Mouse (Mus musculus): ENCODE measurements around the gene Snx11. TPM values are rescaled to one million over a fixed set of nuclear protein-coding genes. Genes with fewer than 3 reads are reported as not detected.
"Not testable (repeated sequence)": the region's sequence is repeated elsewhere in the genome, so short reads cannot be mapped to it uniquely, and the experiment has no call there.

The Snx11 gene
- total and polyA plus RNA-seq, 3 experiments, result 33.7 to 43.1 TPM; not detected in 1

DNA sequence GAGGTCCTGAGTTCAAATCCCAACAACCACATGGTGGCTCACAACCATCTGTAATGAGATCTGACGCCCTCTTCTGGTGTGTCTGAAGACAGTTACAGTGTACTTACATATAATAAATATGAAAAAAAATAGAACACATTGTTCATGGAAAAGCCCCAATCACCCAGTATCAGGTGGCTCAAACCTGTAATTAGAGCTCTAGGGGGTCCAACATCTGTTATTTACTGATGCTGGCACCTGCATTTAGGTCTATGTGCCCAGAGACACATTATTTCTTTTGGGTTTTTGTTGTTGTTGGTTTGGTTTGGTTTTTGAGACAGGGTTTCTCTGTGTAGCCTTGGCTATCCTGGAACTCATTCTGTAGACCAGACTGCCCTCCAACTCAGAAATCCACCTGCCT is 33.8 kb upstream of the Snx11 start:
- H3K4me3 ChIP-seq (ENCODE audit: control insufficient read depth in 1 of 2, insufficient read depth in 1 of 2, low read depth in 2 of 2, low read length in 2 of 2); H3K27me3 ChIP-seq (ENCODE audit: control insufficient read depth in 1 of 2, insufficient read depth in 2 of 2, low read length in 2 of 2); DNase-seq (ENCODE audit: low read depth, low spot score); H3K27ac ChIP-seq (ENCODE audit: control insufficient read depth, low read depth, low read length); H3K79me2 ChIP-seq (ENCODE audit: control insufficient read depth, insufficient read depth, low read length, poor library complexity); H3K9me3 ChIP-seq (replicated peaks; ENCODE audit: insufficient read depth, low read length); H3K9ac ChIP-seq (ENCODE audit: control insufficient read depth, low read depth, low read length, poor library complexity, severe bottlenecking); H3K4me1 ChIP-seq (ENCODE audit: control insufficient read depth in 1 of 2, insufficient read depth in 2 of 2, low read length in 2 of 2): not testable (repeated sequence)
- TF ChIP-seq POLR2AphosphoS2 (IDR thresholded peaks at IDR 0.05; ENCODE audit: low read length), result 0 out of 2 replicates have a peak, but pooled peaks have one; percentile 7
- H3K36me3 ChIP-seq (ENCODE audit: control insufficient read depth in 1 of 2, insufficient read depth in 2 of 2, low read length in 2 of 2), result peaks cover 0 to 28% of the 10 kb centered on the region in 2 experiments; a peak in 2 of 4 replicates

DNA sequence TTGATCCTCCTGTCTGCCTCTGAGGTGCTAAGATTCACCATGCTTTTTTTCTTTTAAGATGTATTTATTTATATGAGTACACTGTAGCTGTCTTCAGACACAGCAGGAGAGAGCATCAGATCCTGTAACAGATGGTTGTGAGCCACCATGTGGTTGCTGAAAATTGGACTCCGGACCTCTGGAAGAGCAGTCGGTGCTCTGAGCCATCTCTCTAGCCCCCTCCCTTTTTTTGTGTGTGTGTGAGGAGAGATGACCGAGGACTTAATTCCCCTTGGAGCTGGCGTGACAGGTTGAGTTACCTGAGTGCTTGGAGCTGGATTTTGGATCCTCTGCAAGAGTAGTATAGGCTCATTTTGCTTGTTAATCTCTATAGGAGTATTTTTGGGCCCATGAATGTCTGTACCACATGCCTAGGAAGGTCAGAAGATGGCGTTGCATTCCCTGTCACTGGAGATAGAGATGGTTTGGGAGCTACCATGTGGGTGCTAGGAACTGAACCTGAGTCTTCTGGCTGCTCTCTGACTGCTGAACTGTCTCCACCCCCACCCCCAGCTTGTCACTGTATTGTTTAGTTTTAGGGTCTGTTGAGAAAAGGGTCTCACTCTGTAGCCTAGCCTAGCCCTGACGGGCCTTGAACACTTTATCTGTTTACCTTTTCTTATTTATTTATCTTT is 32.3 kb upstream of the Snx11 start:
- peaks cover 12 to 35% of the 10 kb centered on the region in 2 experiments for H3K36me3 ChIP-seq (ENCODE audit: control insufficient read depth in 1 of 2, insufficient read depth in 2 of 2, low read length in 2 of 2)
- peaks cover 3 to 4% of the 10 kb centered on the region in 2 experiments; a peak in 2 of 4 replicates for H3K4me1 ChIP-seq (ENCODE audit: control insufficient read depth in 1 of 2, insufficient read depth in 2 of 2, low read length in 2 of 2)
- no peaks in the 10 kb centered on the region for H3K9me3 ChIP-seq (replicated peaks; ENCODE audit: insufficient read depth, low read length)
- H3K9ac ChIP-seq (ENCODE audit: control insufficient read depth, low read depth, low read length, poor library complexity, severe bottlenecking), result no peak overlapping the region
- no peaks in the 10 kb centered on the region for H3K79me2 ChIP-seq (ENCODE audit: control insufficient read depth, insufficient read depth, low read length, poor library complexity)
- no peak overlapping the region for H3K27ac ChIP-seq (ENCODE audit: control insufficient read depth, low read depth, low read length)
- no peak for DNase-seq (ENCODE audit: low read depth, low spot score)
- TF ChIP-seq BHLHE40 (IDR thresholded peaks at IDR 0.05; ENCODE audit: borderline replicate concordance, low read depth, low read length) (no peak), POLR2AphosphoS2 (IDR thresholded peaks at IDR 0.05; ENCODE audit: low read length) (peak; percentile 42; the same call in 1 of the 2 replicates), ELF1 (IDR thresholded peaks at IDR 0.05; ENCODE audit: low read depth, low read length) (no peak), KAT2A (conservative IDR thresholded peaks at IDR 0.05; ENCODE audit: low read depth, low read length) (no peak), ZKSCAN1 (IDR thresholded peaks at IDR 0.05; ENCODE audit: low read depth, low read length) (no peak), JUND (IDR thresholded peaks at IDR 0.05; ENCODE audit: low read depth, low read length) (no peak)
- H3K27me3 ChIP-seq (ENCODE audit: control insufficient read depth in 1 of 2, insufficient read depth in 2 of 2, low read length in 2 of 2), result no peaks in the 10 kb centered on the region
- no peak overlapping the region for H3K4me3 ChIP-seq (ENCODE audit: control insufficient read depth in 1 of 2, insufficient read depth in 1 of 2, low read depth in 2 of 2, low read length in 2 of 2)

DNA sequence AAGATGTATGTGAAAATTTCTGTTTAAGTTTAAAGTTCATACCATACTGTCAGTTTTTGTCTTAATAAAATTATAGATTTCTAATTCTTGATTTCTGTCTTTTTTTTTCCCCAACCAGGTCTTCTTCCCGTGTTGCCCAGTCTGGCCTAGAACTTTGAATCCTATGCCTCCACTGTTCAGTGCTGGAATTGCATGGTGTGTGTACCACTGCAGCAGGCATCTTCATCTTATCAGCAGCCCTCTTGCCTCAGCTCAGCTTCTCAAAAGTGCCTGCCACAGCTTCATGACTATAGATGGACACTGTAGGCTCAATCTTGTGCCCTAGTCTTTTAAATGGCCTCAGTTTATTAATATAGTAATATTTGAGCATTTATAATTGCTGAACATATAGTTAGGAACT is 30.7 kb upstream of the Snx11 start:
- Histone ChIP-seq H3K79me2 (ENCODE audit: control insufficient read depth, insufficient read depth, low read length, poor library complexity) (no peaks in the 10 kb centered on the region), H3K27me3 (ENCODE audit: control insufficient read depth in 1 of 2, insufficient read depth in 2 of 2, low read length in 2 of 2) (no peaks in the 10 kb centered on the region), H3K27ac (ENCODE audit: control insufficient read depth, low read depth, low read length) (no peak overlapping the region), H3K9me3 (replicated peaks; ENCODE audit: insufficient read depth, low read length) (no peaks in the 10 kb centered on the region), H3K4me1 (ENCODE audit: control insufficient read depth in 1 of 2, insufficient read depth in 2 of 2, low read length in 2 of 2) (peaks cover 3 to 4% of the 10 kb centered on the region in 2 experiments; a peak in 2 of 4 replicates), H3K4me3 (ENCODE audit: control insufficient read depth in 1 of 2, insufficient read depth in 1 of 2, low read depth in 2 of 2, low read length in 2 of 2) (no peak overlapping the region), H3K9ac (ENCODE audit: control insufficient read depth, low read depth, low read length, poor library complexity, severe bottlenecking) (no peak overlapping the region), H3K36me3 (ENCODE audit: control insufficient read depth in 1 of 2, insufficient read depth in 2 of 2, low read length in 2 of 2) (peaks cover 13 to 35% of the 10 kb centered on the region in 2 experiments)
- DNase-seq (ENCODE audit: low read depth, low spot score), result peak; percentile 70
- no peak for TF ChIP-seq ZNF384 (IDR thresholded peaks at IDR 0.05; ENCODE audit: low read depth, low read length)
- TF ChIP-seq E2F4 (IDR thresholded peaks at IDR 0.05; ENCODE audit: borderline replicate concordance, low read depth, low read length), result no peak
- TF ChIP-seq CHD1 (IDR thresholded peaks at IDR 0.05; ENCODE audit: low read depth, low read length), result no peak
- no peak for TF ChIP-seq SMC3 (IDR thresholded peaks at IDR 0.05; ENCODE audit: low read depth, low read length)
- TF ChIP-seq HCFC1 (IDR thresholded peaks at IDR 0.05; ENCODE audit: low read depth, low read length), result no peak
- TF ChIP-seq CTCF (IDR thresholded peaks at IDR 0.05 in 2 of 3, conservative IDR thresholded peaks at IDR 0.05 in 1 of 3; ENCODE audit: control insufficient read depth in 1 of 3, insufficient read depth in 1 of 3, low read depth in 2 of 3, low read length in 3 of 3, poor library complexity in 1 of 3, severe bottlenecking in 1 of 3), result peak in 2 of 3 experiments; percentile 23 to 44; a peak in 3 of 6 replicates
- no peak for TF ChIP-seq ZMIZ1 (IDR thresholded peaks at IDR 0.05; ENCODE audit: low read depth, low read length)
- no peak for TF ChIP-seq ZKSCAN1 (IDR thresholded peaks at IDR 0.05; ENCODE audit: low read depth, low read length)
- TF ChIP-seq MAFK (IDR thresholded peaks at IDR 0.05; ENCODE audit: borderline replicate concordance, low read depth, low read length), result no peak
- TF ChIP-seq BHLHE40 (IDR thresholded peaks at IDR 0.05; ENCODE audit: borderline replicate concordance, low read depth, low read length), result no peak
- TF ChIP-seq GATA1 (IDR thresholded peaks at IDR 0.05; ENCODE audit: low read depth, low read length), result 0 out of 2 replicates have a peak, but pooled peaks have one; percentile 23
- TF ChIP-seq USF2 (IDR thresholded peaks at IDR 0.05; ENCODE audit: borderline replicate concordance in 1 of 2, insufficient read depth in 1 of 2, low read depth in 1 of 2, low read length in 2 of 2), result no peak
- no peak for TF ChIP-seq USF1 (IDR thresholded peaks at IDR 0.05; ENCODE audit: low read depth, low read length)
- TF ChIP-seq NELFE (IDR thresholded peaks at IDR 0.05; ENCODE audit: low read depth, low read length), result no peak

Measured in MEL (cell line).